Mouse (Mus musculus): Measurements from ENCODE around the gene Phf13.

Gene Phf13

GRCm38 (mm10) chr4:151996173-151996950, at the start of gene Phf13:
Phf13 (minus strand) TSS chr4:151996258.
- DNase-seq (ENCODE audit: low read depth) = peak; percentile 98

GRCm38 (mm10) chr4:152044609-152045008, 48.6 kb upstream of the Phf13 start:
- no peak for DNase-seq (ENCODE audit: low read depth)

GRCm38 (mm10) chr4:152043171-152043570, 47.1 kb upstream of the Phf13 start:
- no peak for DNase-seq (ENCODE audit: low read depth)

- no peak for DNase-seq (ENCODE audit: low read depth)
Measured at GRCm38 (mm10) chr4:152041924-152042641, 46.0 kb upstream of the Phf13 start.

- peak; percentile 15 for DNase-seq (ENCODE audit: low read depth)
Measured at GRCm38 (mm10) chr4:152039831-152040310, 43.8 kb upstream of the Phf13 start.

- peak; percentile 90 for DNase-seq (ENCODE audit: low read depth)
Measured at GRCm38 (mm10) chr4:152038985-152039830, 43.1 kb upstream of the Phf13 start, which contains the start of gene Nol9. Nol9 (plus strand) TSS chr4:152039321.

- DNase-seq (ENCODE audit: low read depth) = peak; percentile 75
Measured at GRCm38 (mm10) chr4:152038225-152038984, 42.3 kb upstream of the Phf13 start, which contains the start of gene Tas1r1. Tas1r1 (minus strand) TSS chr4:152038568.

- peak; percentile 46 for DNase-seq (ENCODE audit: low read depth)
Measured at GRCm38 (mm10) chr4:152036464-152036863, 40.4 kb upstream of the Phf13 start.

GRCm38 (mm10) chr4:152032922-152033321, 36.9 kb upstream of the Phf13 start:
- no peak for DNase-seq (ENCODE audit: low read depth)

- DNase-seq (ENCODE audit: low read depth) = peak; percentile 64
Measured at GRCm38 (mm10) chr4:152029997-152030396, 33.9 kb upstream of the Phf13 start.

- DNase-seq (ENCODE audit: low read depth) = peak; percentile 41
Measured at GRCm38 (mm10) chr4:152029087-152029486, 33.0 kb upstream of the Phf13 start.

- DNase-seq (ENCODE audit: low read depth) = no peak
Measured at GRCm38 (mm10) chr4:152028456-152028855, 32.4 kb upstream of the Phf13 start.

- peak; percentile 96 for DNase-seq (ENCODE audit: low read depth)
Measured at GRCm38 (mm10) chr4:152027524-152027923, 31.5 kb upstream of the Phf13 start, which contains the start of gene Zbtb48. Zbtb48 (minus strand) TSS chr4:152027671.

GRCm38 (mm10) chr4:152026751-152027508, 30.9 kb upstream of the Phf13 start:
- DNase-seq (ENCODE audit: low read depth) = no peak

- DNase-seq (ENCODE audit: low read depth) = no peak
Measured at GRCm38 (mm10) chr4:152024525-152024924, 28.5 kb upstream of the Phf13 start.

- no peak for DNase-seq (ENCODE audit: low read depth)
Measured at GRCm38 (mm10) chr4:152022506-152022905, 26.4 kb upstream of the Phf13 start.

- DNase-seq (ENCODE audit: low read depth) = no peak
Measured at GRCm38 (mm10) chr4:152021568-152022097, 25.6 kb upstream of the Phf13 start.

- DNase-seq (ENCODE audit: low read depth) = no peak
Measured at GRCm38 (mm10) chr4:152020024-152020423, 24.0 kb upstream of the Phf13 start.

- no peak for DNase-seq (ENCODE audit: low read depth)
Measured at GRCm38 (mm10) chr4:152019073-152019472, 23.0 kb upstream of the Phf13 start.
